Mouse (Mus musculus) embryonic facial prominence, embryonic 15.5 days (tissue): ENCODE results near the gene Ick. TPM values are rescaled to one million over a fixed set of nuclear protein-coding genes. Genes with fewer than 3 reads are reported as not detected.

Source experiments
- polyA plus RNA-seq: library from polyadenylated mRNA; unstranded; fragments of >200 nt; fragmentation: Nextera tagmentation; extraction: Ambion mirVana; gene quantifications from 2 replicates; pipeline ENCODE4 v1.2.1, GENCODE M21; 2015

Gene Ick
- polyA plus RNA-seq, 1 experiment from 2014 or later: 26.3 TPM

Other genes with a start within 250 kb of the Ick start
- 57.8 and 62.8 TPM in 2 replicates for gene Elovl5, start 191.8 kb upstream of the Ick start, polyA plus RNA-seq
- not detected in 2 replicates for gene Gcm1, start 57.3 kb upstream of the Ick start, polyA plus RNA-seq
- 41.2 and 45.9 TPM in 2 replicates for gene Fbxo9, start 127 bp upstream of the Ick start, polyA plus RNA-seq
- gene Gsta4, start 73.6 kb downstream of the Ick start, polyA plus RNA-seq: 69.1 and 106 TPM in 2 replicates
- gene Gsta1, start 121.5 kb downstream of the Ick start, polyA plus RNA-seq: 1.7 and 6.4 TPM in 2 replicates
- 5.2 and 8.8 TPM in 2 replicates for gene Gm3776, start 147.9 kb downstream of the Ick start, polyA plus RNA-seq
- gene Gm10639, start 180.7 kb downstream of the Ick start, polyA plus RNA-seq: 0.23 and 0.29 TPM in 2 replicates
- gene Omt2a, start 205.6 kb downstream of the Ick start, polyA plus RNA-seq: not detected in 2 replicates
- gene Omt2b, start 218.4 kb downstream of the Ick start, polyA plus RNA-seq: not detected in 2 replicates
- 10.6 and 13.5 TPM in 2 replicates for gene Gsta2, start 246.6 kb downstream of the Ick start, polyA plus RNA-seq